Mouse (Mus musculus) liver, adult 10 weeks (tissue): ENCODE data around the gene Rab33b. TPM values are rescaled to one million over a fixed set of nuclear protein-coding genes. Genes with fewer than 3 reads are reported as not detected.

Experiments
- polyA plus RNA-seq: library from polyadenylated mRNA; stranded (reverse); fragments of 350-450 nt; fragmentation: Illumina TruSeq; extraction: RNeasy Lipid Tissue Mini Kit (QIAGEN cat#74804); gene quantifications from one replicate; pipeline ENCODE4 v1.2.3, GENCODE M21; 2014; ENCODE audit warnings: low read depth, low replicate concordance

Gene Rab33b
- polyA plus RNA-seq: 7.5 TPM

GRCm38 (mm10) chr3:51483741-51484359, at the start of gene Rab33b:
TSS of gene Rab33b (plus strand) at chr3:51483920.

Other genes starting within 250 kb of the Rab33b start
- 17.6 TPM for gene Elf2, start 143.3 kb upstream of the Rab33b start, polyA plus RNA-seq
- not detected for gene Mgarp, start 87.2 kb upstream of the Rab33b start, polyA plus RNA-seq
- 237 TPM for gene Ndufc1, start 74.9 kb upstream of the Rab33b start, polyA plus RNA-seq
- 62.9 TPM for gene Naa15, start 68.8 kb upstream of the Rab33b start, polyA plus RNA-seq
- 2.9 TPM for gene Setd7, start 77.0 kb downstream of the Rab33b start, polyA plus RNA-seq
- not detected for gene Mgst2, start 176.4 kb downstream of the Rab33b start, polyA plus RNA-seq